Mouse (Mus musculus): Measurements from ENCODE around the gene Mtus2. TPM values are rescaled to one million over a fixed set of nuclear protein-coding genes. Genes with fewer than 3 reads are reported as not detected.

The Mtus2 gene
- polyA plus RNA-seq, 1 experiment from 2014 or later, result 27.7 TPM

- Histone ChIP-seq H3K36me3 (ENCODE audit: control insufficient read depth, insufficient read depth, low read length) (no peaks in the 10 kb centered on the region), H3K4me1 (replicated peaks; ENCODE audit: control insufficient read depth, insufficient read depth, low read length) (no peaks in the 10 kb centered on the region), H3K9me3 (ENCODE audit: control insufficient read depth, low read length) (no peaks in the 10 kb centered on the region), H3K27ac (ENCODE audit: low read depth) (no peak overlapping the region), H3K4me2 (ENCODE audit: low read length) (no peak overlapping the region), H3K9ac (ENCODE audit: low read length) (no peak overlapping the region), H3K27me3 (replicated peaks; ENCODE audit: control insufficient read depth, insufficient read depth, low read length) (no peaks in the 10 kb centered on the region), H3K4me3 (ENCODE audit: low read depth, low read length) (no peak overlapping the region)
- ATAC-seq (replicated peaks; ENCODE audit: low FRiP score, low TSS enrichment, low read depth), result no peak
- 77% methylated on average over 5 of the region's 5 CpGs for WGBS
- no peak for DNase-seq (ENCODE audit: low spot score)
These were observed 108.1 kb downstream of the Mtus2 start for GRCm38 (mm10) chr5:148065251-148065650.

GRCm38 (mm10) chr5:148069909-148070308 is 112.8 kb downstream of the Mtus2 start:
- Histone ChIP-seq H3K27me3 (replicated peaks; ENCODE audit: control insufficient read depth, insufficient read depth, low read length) (no peaks in the 10 kb centered on the region), H3K9me3 (ENCODE audit: control insufficient read depth, low read length) (no peaks in the 10 kb centered on the region), H3K4me1 (replicated peaks; ENCODE audit: control insufficient read depth, insufficient read depth, low read length) (no peaks in the 10 kb centered on the region), H3K36me3 (ENCODE audit: control insufficient read depth, insufficient read depth, low read length) (no peaks in the 10 kb centered on the region), H3K9ac (ENCODE audit: low read length) (no peak overlapping the region), H3K27ac (ENCODE audit: low read depth) (no peak overlapping the region), H3K4me3 (ENCODE audit: low read depth, low read length) (no peak overlapping the region), H3K4me2 (ENCODE audit: low read length) (no peak overlapping the region)
- DNase-seq (ENCODE audit: low spot score) (peak; percentile 85), ATAC-seq (replicated peaks; ENCODE audit: low FRiP score, low TSS enrichment, low read depth) (no peak)
- 9% methylated on average over 4 of the region's 4 CpGs for WGBS

GRCm38 (mm10) chr5:148071800-148072199 is 114.7 kb downstream of the Mtus2 start:
- DNase-seq (ENCODE audit: low spot score) (peak; percentile 87), ATAC-seq (replicated peaks; ENCODE audit: low FRiP score, low TSS enrichment, low read depth) (no peak)
- Histone ChIP-seq H3K4me3 (ENCODE audit: low read depth, low read length) (no peak overlapping the region), H3K36me3 (ENCODE audit: control insufficient read depth, insufficient read depth, low read length) (no peaks in the 10 kb centered on the region), H3K9ac (ENCODE audit: low read length) (no peak overlapping the region), H3K27ac (ENCODE audit: low read depth) (no peak overlapping the region), H3K4me2 (ENCODE audit: low read length) (no peak overlapping the region), H3K4me1 (replicated peaks; ENCODE audit: control insufficient read depth, insufficient read depth, low read length) (no peaks in the 10 kb centered on the region), H3K9me3 (ENCODE audit: control insufficient read depth, low read length) (no peaks in the 10 kb centered on the region), H3K27me3 (replicated peaks; ENCODE audit: control insufficient read depth, insufficient read depth, low read length) (no peaks in the 10 kb centered on the region)
- 9% methylated on average over 9 of the region's 9 CpGs for WGBS

- H3K27ac ChIP-seq (ENCODE audit: low read depth), result no peak overlapping the region
- H3K36me3 ChIP-seq (ENCODE audit: control insufficient read depth, insufficient read depth, low read length), result no peaks in the 10 kb centered on the region
- no peaks in the 10 kb centered on the region for H3K4me1 ChIP-seq (replicated peaks; ENCODE audit: control insufficient read depth, insufficient read depth, low read length)
- H3K9me3 ChIP-seq (ENCODE audit: control insufficient read depth, low read length), result no peaks in the 10 kb centered on the region
- no peak overlapping the region for H3K4me3 ChIP-seq (ENCODE audit: low read depth, low read length)
- 91% methylated on average over 5 of the region's 5 CpGs for WGBS
- no peaks in the 10 kb centered on the region for H3K27me3 ChIP-seq (replicated peaks; ENCODE audit: control insufficient read depth, insufficient read depth, low read length)
- ATAC-seq (replicated peaks; ENCODE audit: low FRiP score, low TSS enrichment, low read depth) (no peak), DNase-seq (ENCODE audit: low spot score) (no peak)
- no peak overlapping the region for H3K4me2 ChIP-seq (ENCODE audit: low read length)
- H3K9ac ChIP-seq (ENCODE audit: low read length), result no peak overlapping the region
These were observed 116.3 kb downstream of the Mtus2 start for GRCm38 (mm10) chr5:148073461-148073860.

- no peak for ATAC-seq (replicated peaks; ENCODE audit: low FRiP score, low TSS enrichment, low read depth)
- H3K36me3 ChIP-seq (ENCODE audit: control insufficient read depth, insufficient read depth, low read length), result no peaks in the 10 kb centered on the region
- no peak for DNase-seq (ENCODE audit: low spot score)
- no peak overlapping the region for H3K4me3 ChIP-seq (ENCODE audit: low read depth, low read length)
- no peak overlapping the region for H3K9ac ChIP-seq (ENCODE audit: low read length)
- 84% methylated on average over 3 of the region's 3 CpGs for WGBS
- H3K27ac ChIP-seq (ENCODE audit: low read depth), result no peak overlapping the region
- H3K4me1 ChIP-seq (replicated peaks; ENCODE audit: control insufficient read depth, insufficient read depth, low read length), result no peaks in the 10 kb centered on the region
- no peaks in the 10 kb centered on the region for H3K27me3 ChIP-seq (replicated peaks; ENCODE audit: control insufficient read depth, insufficient read depth, low read length)
- no peak overlapping the region for H3K4me2 ChIP-seq (ENCODE audit: low read length)
- H3K9me3 ChIP-seq (ENCODE audit: control insufficient read depth, low read length), result no peaks in the 10 kb centered on the region
These were observed 122.6 kb downstream of the Mtus2 start for GRCm38 (mm10) chr5:148079732-148080131.

- no peak overlapping the region for H3K9ac ChIP-seq (ENCODE audit: low read length)
- H3K4me3 ChIP-seq (ENCODE audit: low read depth, low read length), result no peak overlapping the region
- DNase-seq (ENCODE audit: low spot score) (no peak), ATAC-seq (replicated peaks; ENCODE audit: low FRiP score, low TSS enrichment, low read depth) (no peak)
- no peaks in the 10 kb centered on the region for H3K27me3 ChIP-seq (replicated peaks; ENCODE audit: control insufficient read depth, insufficient read depth, low read length)
- no peaks in the 10 kb centered on the region for H3K36me3 ChIP-seq (ENCODE audit: control insufficient read depth, insufficient read depth, low read length)
- H3K4me2 ChIP-seq (ENCODE audit: low read length), result no peak overlapping the region
- WGBS, result 97% methylated on average over 1 of the region's 1 CpGs
- no peak overlapping the region for H3K27ac ChIP-seq (ENCODE audit: low read depth)
- no peaks in the 10 kb centered on the region for H3K9me3 ChIP-seq (ENCODE audit: control insufficient read depth, low read length)
- no peaks in the 10 kb centered on the region for H3K4me1 ChIP-seq (replicated peaks; ENCODE audit: control insufficient read depth, insufficient read depth, low read length)
These were observed 126.4 kb downstream of the Mtus2 start for GRCm38 (mm10) chr5:148083541-148083940.

- H3K4me1 ChIP-seq (replicated peaks; ENCODE audit: control insufficient read depth, insufficient read depth, low read length), result no peaks in the 10 kb centered on the region
- no peaks in the 10 kb centered on the region for H3K27me3 ChIP-seq (replicated peaks; ENCODE audit: control insufficient read depth, insufficient read depth, low read length)
- 88% methylated on average over 5 of the region's 5 CpGs for WGBS
- ATAC-seq (replicated peaks; ENCODE audit: low FRiP score, low TSS enrichment, low read depth) (no peak), DNase-seq (ENCODE audit: low spot score) (no peak)
- H3K4me2 ChIP-seq (ENCODE audit: low read length), result no peak overlapping the region
- H3K4me3 ChIP-seq (ENCODE audit: low read depth, low read length), result no peak overlapping the region
- H3K36me3 ChIP-seq (ENCODE audit: control insufficient read depth, insufficient read depth, low read length), result no peaks in the 10 kb centered on the region
- no peak overlapping the region for H3K9ac ChIP-seq (ENCODE audit: low read length)
- no peaks in the 10 kb centered on the region for H3K9me3 ChIP-seq (ENCODE audit: control insufficient read depth, low read length)
- no peak overlapping the region for H3K27ac ChIP-seq (ENCODE audit: low read depth)
These were observed 127.6 kb downstream of the Mtus2 start for GRCm38 (mm10) chr5:148084766-148085165.

GRCm38 (mm10) chr5:148087796-148088195 is 130.7 kb downstream of the Mtus2 start:
- Histone ChIP-seq H3K4me2 (ENCODE audit: low read length) (no peak overlapping the region), H3K4me1 (replicated peaks; ENCODE audit: control insufficient read depth, insufficient read depth, low read length) (no peaks in the 10 kb centered on the region), H3K9me3 (ENCODE audit: control insufficient read depth, low read length) (no peaks in the 10 kb centered on the region), H3K36me3 (ENCODE audit: control insufficient read depth, insufficient read depth, low read length) (no peaks in the 10 kb centered on the region), H3K9ac (ENCODE audit: low read length) (no peak overlapping the region), H3K4me3 (ENCODE audit: low read depth, low read length) (no peak overlapping the region), H3K27me3 (replicated peaks; ENCODE audit: control insufficient read depth, insufficient read depth, low read length) (no peaks in the 10 kb centered on the region), H3K27ac (ENCODE audit: low read depth) (no peak overlapping the region)
- DNase-seq (ENCODE audit: low spot score) (no peak), ATAC-seq (replicated peaks; ENCODE audit: low FRiP score, low TSS enrichment, low read depth) (no peak)
- 64% methylated on average over 3 of the region's 3 CpGs for WGBS

GRCm38 (mm10) chr5:148090191-148090821 is 133.2 kb downstream of the Mtus2 start:
- no peaks in the 10 kb centered on the region for H3K9me3 ChIP-seq (ENCODE audit: control insufficient read depth, low read length)
- no peaks in the 10 kb centered on the region for H3K27me3 ChIP-seq (replicated peaks; ENCODE audit: control insufficient read depth, insufficient read depth, low read length)
- H3K4me2 ChIP-seq (ENCODE audit: low read length), result no peak overlapping the region
- H3K4me1 ChIP-seq (replicated peaks; ENCODE audit: control insufficient read depth, insufficient read depth, low read length), result no peaks in the 10 kb centered on the region
- H3K36me3 ChIP-seq (ENCODE audit: control insufficient read depth, insufficient read depth, low read length), result no peaks in the 10 kb centered on the region
- no peak overlapping the region for H3K27ac ChIP-seq (ENCODE audit: low read depth)
- WGBS, result 74% methylated on average over 11 of the region's 11 CpGs
- no peak overlapping the region for H3K4me3 ChIP-seq (ENCODE audit: low read depth, low read length)
- no peak for ATAC-seq (replicated peaks; ENCODE audit: low FRiP score, low TSS enrichment, low read depth)
- DNase-seq (ENCODE audit: low spot score), result no peak
- no peak overlapping the region for H3K9ac ChIP-seq (ENCODE audit: low read length)

Data from intestine, embryonic 14.5 days (tissue).